Mouse (Mus musculus): ENCODE results near the gene Faah. TPM values are rescaled to one million over a fixed set of nuclear protein-coding genes. Genes with fewer than 3 reads are reported as not detected.

Gene Faah
- polyA plus RNA-seq, 1 experiment from 2014 or later: 1.4 TPM

DNA sequence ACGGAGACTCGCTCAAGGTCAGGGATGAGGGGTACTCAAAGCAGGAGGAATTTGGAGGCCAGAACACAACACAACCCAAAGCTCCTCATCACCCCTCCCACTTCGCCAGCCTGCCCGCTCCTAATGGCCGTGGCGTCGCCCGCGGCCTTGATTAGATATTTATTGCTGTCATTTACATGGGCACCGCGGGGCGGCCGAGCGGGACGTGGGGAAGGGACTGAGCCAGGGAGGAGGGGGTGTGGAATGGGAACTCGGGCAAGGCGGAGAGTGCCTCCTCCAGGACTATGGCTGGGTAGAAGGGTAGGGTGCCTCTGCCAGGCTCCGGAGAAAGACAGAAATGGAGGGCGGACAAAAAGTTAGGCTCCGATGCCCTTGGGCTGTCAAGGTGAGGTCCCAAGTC, 81.1 kb downstream of the Faah start:
- WGBS: under 1% methylated on average over 20 of the region's 20 CpGs
- Histone ChIP-seq H3K27me3 (ENCODE audit: low read depth, poor library complexity, severe bottlenecking) (peaks cover 100% of the 10 kb centered on the region), H3K27ac (replicated peaks) (peak overlapping the region; percentile 89), H3K36me3 (peaks cover 40% of the 10 kb centered on the region), H3K4me1 (peaks cover 99% of the 10 kb centered on the region), H3K4me3 (peak overlapping the region; percentile 78), H3K9me3 (replicated peaks) (no peaks in the 10 kb centered on the region)
- DNase-seq (ENCODE audit: low spot score): peak; percentile 59

DNA sequence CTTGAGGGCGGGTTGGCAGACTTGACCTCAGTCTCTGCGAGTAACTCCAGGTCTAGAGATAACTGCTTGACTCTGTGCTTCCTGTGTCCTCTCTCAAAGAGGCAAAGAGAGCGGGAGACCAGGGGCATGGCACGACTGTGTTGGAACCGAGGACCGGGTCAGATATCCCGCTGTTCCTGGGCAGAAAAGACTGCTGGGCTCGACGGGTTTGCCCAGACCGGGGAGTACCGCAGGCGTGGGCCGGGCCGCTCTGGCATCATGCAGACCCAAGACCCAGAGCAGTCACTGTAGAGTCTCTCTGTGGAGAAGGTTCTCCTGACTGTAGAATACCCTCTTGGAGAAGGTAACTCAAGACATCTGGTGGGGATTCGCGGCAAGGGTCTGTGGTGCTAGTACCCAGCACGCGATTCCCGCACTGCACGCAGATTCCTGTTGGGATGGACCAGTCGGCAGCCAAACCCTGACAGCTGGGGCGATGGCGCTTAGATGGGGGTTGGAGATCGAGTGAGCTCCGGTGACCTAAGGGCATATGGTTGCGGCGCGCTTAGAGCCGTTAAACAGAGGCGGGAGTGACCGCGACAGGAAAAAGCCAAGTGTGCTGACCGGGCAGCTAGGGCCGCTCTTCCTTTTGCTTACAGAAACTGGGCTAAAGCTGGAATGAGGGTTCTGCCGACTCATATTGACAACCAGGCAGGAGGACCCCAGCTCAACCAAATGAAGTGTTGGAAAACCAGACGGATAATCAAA, 81.7 kb downstream of the Faah start:
- Histone ChIP-seq H3K27me3 (ENCODE audit: low read depth, poor library complexity, severe bottlenecking) (peaks cover 100% of the 10 kb centered on the region), H3K4me3 (peak overlapping the region; percentile 78)

GRCm38 (mm10) chr4:115931556-115932088, 86.1 kb downstream of the Faah start:
- Histone ChIP-seq H3K27me3 (ENCODE audit: low read depth, poor library complexity, severe bottlenecking) (peaks cover 86% of the 10 kb centered on the region), H3K9me3 (replicated peaks) (no peaks in the 10 kb centered on the region), H3K27ac (replicated peaks) (no peak overlapping the region), H3K36me3 (peaks cover 81% of the 10 kb centered on the region), H3K4me1 (peaks cover 51% of the 10 kb centered on the region), H3K4me3 (no peak overlapping the region)
- WGBS: 76% methylated on average over 13 of the region's 13 CpGs
- no peak for DNase-seq (ENCODE audit: low spot score)

More for the DNA sequence above, 81.7 kb downstream of the Faah start:
- H3K27ac ChIP-seq (replicated peaks): peak overlapping the region; percentile 89
- WGBS: under 1% methylated on average over 36 of the region's 36 CpGs
- no peaks in the 10 kb centered on the region for H3K9me3 ChIP-seq (replicated peaks)
- H3K4me1 ChIP-seq: peaks cover 95% of the 10 kb centered on the region
- peaks cover 45% of the 10 kb centered on the region for H3K36me3 ChIP-seq
- DNase-seq (ENCODE audit: low spot score): peak; percentile 63

- WGBS: 79% methylated on average over 7 of the region's 7 CpGs
- H3K4me3 ChIP-seq: no peak overlapping the region
- peaks cover 58% of the 10 kb centered on the region for H3K27me3 ChIP-seq (ENCODE audit: low read depth, poor library complexity, severe bottlenecking)
- DNase-seq (ENCODE audit: low spot score): no peak
- H3K27ac ChIP-seq (replicated peaks): no peak overlapping the region
- H3K4me1 ChIP-seq: peaks cover 11% of the 10 kb centered on the region
- H3K9me3 ChIP-seq (replicated peaks): no peaks in the 10 kb centered on the region
- peaks cover 85% of the 10 kb centered on the region for H3K36me3 ChIP-seq
Measured at GRCm38 (mm10) chr4:115927637-115928036, 90.1 kb downstream of the Faah start.

DNA sequence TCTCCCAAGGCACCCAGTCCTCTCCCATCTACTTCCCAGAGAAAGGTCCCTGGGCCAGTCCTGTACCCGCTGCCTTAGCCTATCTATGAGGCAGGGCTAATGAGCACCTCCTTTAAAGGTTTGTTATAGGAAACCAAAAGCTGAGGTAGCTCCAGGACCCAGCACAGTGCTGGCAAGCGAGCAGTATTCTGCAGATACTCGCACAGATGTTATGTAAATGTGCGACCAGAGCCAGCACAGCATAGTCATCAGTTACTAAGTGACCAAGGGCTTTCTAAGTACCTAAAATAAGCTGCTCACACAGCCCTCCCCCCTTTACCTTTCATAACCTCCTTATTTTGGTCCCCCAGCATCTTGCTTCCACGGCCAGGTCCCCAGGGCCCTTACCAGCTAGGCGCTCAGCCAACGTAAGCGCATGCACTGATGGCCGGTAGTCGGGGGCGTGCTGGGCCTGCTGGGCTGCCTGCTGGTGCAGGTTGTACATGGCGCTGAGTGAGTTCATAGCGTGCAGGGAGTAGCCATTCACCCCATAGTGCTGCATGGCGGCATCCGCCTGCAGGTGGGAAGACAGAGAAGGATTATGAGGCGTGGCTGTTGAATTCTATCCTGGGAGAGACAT, 94.4 kb downstream of the Faah start:
- Histone ChIP-seq H3K27ac (replicated peaks) (no peak overlapping the region), H3K36me3 (peaks cover 95% of the 10 kb centered on the region), H3K4me3 (no peak overlapping the region), H3K9me3 (replicated peaks) (no peaks in the 10 kb centered on the region), H3K4me1 (0 out of 2 replicates have a peak, but pooled peaks cover 4% of the 10 kb centered on the region), H3K27me3 (ENCODE audit: low read depth, poor library complexity, severe bottlenecking) (peaks cover 29% of the 10 kb centered on the region)
- WGBS: 83% methylated on average over 16 of the region's 16 CpGs
- DNase-seq (ENCODE audit: low spot score): no peak

DNA sequence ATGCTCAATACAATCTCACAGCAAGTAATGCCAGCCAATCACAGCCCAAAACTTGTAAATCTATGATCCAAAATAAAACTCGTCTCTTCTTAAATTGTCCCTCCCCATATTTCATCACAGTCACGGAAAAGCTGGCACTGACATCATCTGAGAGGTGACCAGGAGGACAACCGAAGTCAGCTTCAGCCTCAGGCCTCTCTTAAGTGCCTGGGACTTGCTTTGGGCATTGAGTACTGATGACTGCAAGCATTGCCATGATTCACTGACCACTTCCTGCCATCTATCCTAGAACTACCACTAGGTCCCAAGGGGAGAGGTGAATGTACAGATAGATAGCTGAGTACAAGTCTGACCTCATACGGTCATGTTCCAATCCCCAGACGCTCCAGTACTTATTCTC, 95.0 kb downstream of the Faah start:
- whole genome bisulfite sequencing: 84% methylated on average over 5 of the region's 5 CpGs
- peaks cover 95% of the 10 kb centered on the region for H3K36me3 ChIP-seq

GRCm38 (mm10) chr4:115919911-115920310, 97.8 kb downstream of the Faah start:
- Histone ChIP-seq H3K9me3 (replicated peaks) (no peaks in the 10 kb centered on the region), H3K27ac (replicated peaks) (no peak overlapping the region), H3K27me3 (ENCODE audit: low read depth, poor library complexity, severe bottlenecking) (peaks cover 55% of the 10 kb centered on the region), H3K36me3 (peaks cover 100% of the 10 kb centered on the region), H3K4me1 (peaks cover 7% of the 10 kb centered on the region; the same call in 1 of the 2 replicates), H3K4me3 (no peak overlapping the region)
- 73% methylated on average over 16 of the region's 16 CpGs for WGBS
- no peak for DNase-seq (ENCODE audit: low spot score)

More for the DNA sequence above, 95.0 kb downstream of the Faah start:
- no peaks in the 10 kb centered on the region for H3K9me3 ChIP-seq (replicated peaks)
- H3K4me3 ChIP-seq: no peak overlapping the region
- no peak overlapping the region for H3K27ac ChIP-seq (replicated peaks)
- DNase-seq (ENCODE audit: low spot score): no peak
- H3K4me1 ChIP-seq: peaks cover 7% of the 10 kb centered on the region; the same call in 1 of the 2 replicates
- peaks cover 32% of the 10 kb centered on the region for H3K27me3 ChIP-seq (ENCODE audit: low read depth, poor library complexity, severe bottlenecking)

Other genes with a start within 250 kb of the Faah start
- 0.17 and 0.25 TPM in 2 replicates for gene Tex38, start 236.9 kb downstream of the Faah start, polyA plus RNA-seq (2016; fragmentation: Nextera tagmentation; extraction: Ambion mirVana)
- 50.0 and 53.8 TPM in 2 replicates for gene Atpaf1, start 233.1 kb downstream of the Faah start, polyA plus RNA-seq (2016; fragmentation: Nextera tagmentation; extraction: Ambion mirVana)
- 4.4 and 6.7 TPM in 2 replicates for gene Mob3c, start 189.8 kb downstream of the Faah start, polyA plus RNA-seq (2016; fragmentation: Nextera tagmentation; extraction: Ambion mirVana)
- gene Mknk1, start 178.7 kb downstream of the Faah start, polyA plus RNA-seq (2016; fragmentation: Nextera tagmentation; extraction: Ambion mirVana): 29.7 and 31.2 TPM in 2 replicates
- 0.07 TPM in 1 of 2 replicates, not detected in the other for gene Kncn, start 133.5 kb downstream of the Faah start, polyA plus RNA-seq (2016; fragmentation: Nextera tagmentation; extraction: Ambion mirVana)
- 0.21 and 0.30 TPM in 2 replicates for gene 6430628N08Rik, start 127.3 kb downstream of the Faah start, polyA plus RNA-seq (2016; fragmentation: Nextera tagmentation; extraction: Ambion mirVana)
- gene Dmbx1, start 78.0 kb downstream of the Faah start, polyA plus RNA-seq (2016; fragmentation: Nextera tagmentation; extraction: Ambion mirVana): 38.5 and 39.4 TPM in 2 replicates
- gene Nsun4, start 36.0 kb upstream of the Faah start, polyA plus RNA-seq (2016; fragmentation: Nextera tagmentation; extraction: Ambion mirVana): 20.4 and 21.2 TPM in 2 replicates
- gene Uqcrh, start 57.1 kb upstream of the Faah start, polyA plus RNA-seq (2016; fragmentation: Nextera tagmentation; extraction: Ambion mirVana): 444 and 449 TPM in 2 replicates
- 67.9 and 73.8 TPM in 2 replicates for gene Lrrc41, start 57.3 kb upstream of the Faah start, polyA plus RNA-seq (2016; fragmentation: Nextera tagmentation; extraction: Ambion mirVana)
- 77.4 and 80.9 TPM in 2 replicates for gene Rad54l, start 105.8 kb upstream of the Faah start, polyA plus RNA-seq (2016; fragmentation: Nextera tagmentation; extraction: Ambion mirVana)
- gene Pomgnt1, start 105.9 kb upstream of the Faah start, polyA plus RNA-seq (2016; fragmentation: Nextera tagmentation; extraction: Ambion mirVana): 55.9 TPM in 2 replicates
- gene Lurap1, start 133.4 kb upstream of the Faah start, polyA plus RNA-seq (2016; fragmentation: Nextera tagmentation; extraction: Ambion mirVana): 2.2 and 2.7 TPM in 2 replicates
- gene Tspan1, start 149.7 kb upstream of the Faah start, polyA plus RNA-seq (2016; fragmentation: Nextera tagmentation; extraction: Ambion mirVana): 0.06 TPM in 1 of 2 replicates, not detected in the other
- gene 1700042G07Rik, start 155.4 kb upstream of the Faah start, polyA plus RNA-seq (2016; fragmentation: Nextera tagmentation; extraction: Ambion mirVana): not detected in 2 replicates
- not detected in 2 replicates for gene Gm49337, start 155.5 kb upstream of the Faah start, polyA plus RNA-seq (2016; fragmentation: Nextera tagmentation; extraction: Ambion mirVana)
- 46.0 and 68.7 TPM in 2 replicates for gene Pik3r3, start 203.7 kb upstream of the Faah start, polyA plus RNA-seq (2016; fragmentation: Nextera tagmentation; extraction: Ambion mirVana)